Mouse (Mus musculus) erythroid progenitor cell, adult 5-6 weeks (primary cell): ENCODE results near the gene Kpnb1. TPM values are rescaled to one million over a fixed set of nuclear protein-coding genes. Genes with fewer than 3 reads are reported as not detected.

Experiments
- ATAC-seq: replicated peaks from 2 replicates; pipeline ENCODE4 v1.8.0; 2016; ENCODE audit warnings: moderate number of reproducible peaks, mild to moderate bottlenecking, moderate TSS enrichment, inconsistent platforms; ENCODE audit not compliant: poor library complexity, low FRiP score, severe bottlenecking
- total RNA-seq, 2 experiments: library from RNA; stranded (forward) in 1 of 2; stranded (reverse) in 1 of 2; fragments of 150-400 nt in 1 of 2; fragments of 186-747, 209-891 nt in 1 of 2; gene quantifications; 2 replicates each; pipeline versions ENCODE4 v1.2.3 to v1.2.4; 2015 to 2017; ENCODE audit warnings: low replicate concordance in 2 of 2

Kpnb1 gene
- total RNA-seq, 2 experiments from 2014 or later: 116 to 391 TPM

DNA sequence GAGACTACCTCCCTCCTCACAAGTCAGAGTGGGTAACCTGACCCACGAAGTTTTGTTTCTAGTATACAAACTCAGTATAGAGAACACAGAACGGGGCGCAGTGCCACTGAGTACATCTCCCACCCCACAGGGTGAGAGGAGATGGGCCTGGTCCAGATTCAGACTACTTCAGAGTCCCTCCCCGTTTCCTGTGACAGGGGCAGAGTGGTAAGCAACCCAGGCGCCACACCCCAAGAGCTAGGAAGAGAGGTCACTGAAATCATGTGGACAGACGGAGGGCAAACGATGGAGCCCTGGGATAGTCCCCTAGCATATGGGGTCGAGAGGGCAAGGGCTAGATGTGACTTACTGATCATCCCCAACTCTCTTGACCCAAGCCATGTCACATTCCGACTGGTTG, 41.7 kb downstream of the Kpnb1 start:
- no peak for ATAC-seq

DNA sequence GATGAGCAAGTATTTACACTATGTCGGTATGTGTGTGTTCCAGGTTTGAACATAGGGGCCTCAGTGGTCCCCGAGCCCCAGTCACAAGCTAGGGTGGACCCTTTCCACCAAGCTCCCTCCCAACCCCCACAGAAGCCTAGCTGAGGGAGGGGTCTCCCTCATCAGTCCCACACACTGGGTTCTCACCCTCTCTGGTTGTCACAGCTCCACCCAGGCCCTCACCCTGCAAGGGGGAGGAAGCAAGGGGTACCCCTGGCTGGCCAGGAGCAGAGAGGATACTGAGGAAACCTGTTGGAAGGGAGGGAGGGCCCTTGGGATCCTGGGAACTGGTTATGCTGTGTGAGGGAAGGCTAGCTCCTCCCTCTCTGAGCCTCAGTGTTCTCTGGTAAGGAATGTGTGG, 42.4 kb downstream of the Kpnb1 start:
- ATAC-seq: no peak

GRCm38 (mm10) chr11:97143196-97143900, 44.3 kb downstream of the Kpnb1 start:
- no peak for ATAC-seq

DNA sequence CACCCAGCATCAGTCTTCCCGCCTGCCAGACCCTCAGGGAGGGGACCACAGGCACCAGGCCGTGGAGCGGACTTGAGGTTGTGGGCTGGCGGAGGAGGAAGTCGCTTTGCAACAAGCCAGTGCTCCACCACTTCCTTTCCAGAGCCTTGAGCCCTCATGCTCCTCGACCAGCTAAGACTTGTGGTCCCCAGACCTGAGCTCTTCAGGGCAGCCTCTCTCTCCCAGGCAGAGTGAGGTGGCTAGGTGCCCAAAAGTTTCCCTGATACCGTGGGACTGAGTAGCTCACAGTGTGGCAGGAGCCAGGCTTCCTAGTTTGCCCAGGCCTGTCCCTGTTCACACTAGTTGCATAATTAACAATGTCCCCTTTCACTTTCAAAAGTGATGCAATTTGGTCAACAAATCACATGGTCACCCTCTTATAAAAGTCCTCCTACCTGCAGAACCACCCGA, 45.5 kb downstream of the Kpnb1 start:
- no peak for ATAC-seq

GRCm38 (mm10) chr11:97140811-97141210, 46.9 kb downstream of the Kpnb1 start:
- ATAC-seq: no peak

- ATAC-seq: no peak
Observed at GRCm38 (mm10) chr11:97139256-97139655, 48.4 kb downstream of the Kpnb1 start.

DNA sequence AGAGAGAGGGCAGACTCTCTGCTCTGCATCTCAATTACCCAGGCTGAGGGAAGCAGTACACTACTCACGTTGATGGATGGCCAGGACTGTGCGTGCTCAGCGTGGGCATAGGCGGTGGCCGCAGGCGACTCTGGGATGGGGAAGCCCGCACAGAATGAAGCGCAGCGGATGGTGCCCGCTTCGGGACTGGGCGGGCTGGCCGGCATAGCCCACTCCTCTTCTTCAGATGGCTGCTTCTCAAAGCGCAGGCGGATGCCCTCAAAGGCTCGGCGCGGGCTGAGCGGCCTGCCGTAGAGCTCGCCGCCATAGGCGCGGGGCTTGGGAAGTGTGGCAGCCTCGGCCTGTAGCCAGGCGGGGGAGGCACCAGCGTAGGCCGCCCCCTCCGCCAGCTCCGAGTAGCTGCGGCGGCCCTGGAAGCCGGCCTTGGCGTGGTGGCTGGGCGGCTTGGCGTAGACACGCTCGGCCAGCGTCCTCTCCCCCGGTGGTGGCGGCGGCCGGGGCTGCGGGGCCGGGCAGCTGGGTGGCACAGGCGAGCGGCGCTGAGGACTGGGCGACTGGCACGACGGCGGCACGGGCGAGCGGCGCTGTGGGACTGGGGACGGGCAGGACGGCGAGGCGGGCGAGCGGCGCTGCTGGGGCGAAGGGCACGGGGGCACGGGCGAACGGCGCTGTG, 49.0 kb downstream of the Kpnb1 start:
- ATAC-seq: no peak

DNA sequence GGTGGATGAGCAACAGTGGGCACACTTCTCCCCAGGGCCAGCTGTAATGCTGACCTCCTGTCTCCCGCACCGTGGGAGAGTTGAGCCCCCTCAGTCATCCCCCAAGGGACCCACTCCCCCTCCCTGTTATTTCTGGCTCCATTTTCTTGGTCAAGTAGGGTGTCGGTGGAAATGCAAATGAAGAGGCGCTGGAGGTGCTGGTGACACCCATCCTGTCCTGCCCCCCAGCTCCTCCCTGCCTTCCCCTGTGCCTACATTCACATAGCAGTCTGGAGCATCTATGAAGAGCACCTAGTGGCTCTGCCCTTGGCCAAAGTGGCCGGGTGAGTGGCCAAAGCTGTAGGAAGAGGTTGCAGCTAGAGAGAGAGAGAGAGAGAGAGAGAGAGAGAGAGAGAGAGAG, 54.4 kb downstream of the Kpnb1 start:
- no peak for ATAC-seq

DNA sequence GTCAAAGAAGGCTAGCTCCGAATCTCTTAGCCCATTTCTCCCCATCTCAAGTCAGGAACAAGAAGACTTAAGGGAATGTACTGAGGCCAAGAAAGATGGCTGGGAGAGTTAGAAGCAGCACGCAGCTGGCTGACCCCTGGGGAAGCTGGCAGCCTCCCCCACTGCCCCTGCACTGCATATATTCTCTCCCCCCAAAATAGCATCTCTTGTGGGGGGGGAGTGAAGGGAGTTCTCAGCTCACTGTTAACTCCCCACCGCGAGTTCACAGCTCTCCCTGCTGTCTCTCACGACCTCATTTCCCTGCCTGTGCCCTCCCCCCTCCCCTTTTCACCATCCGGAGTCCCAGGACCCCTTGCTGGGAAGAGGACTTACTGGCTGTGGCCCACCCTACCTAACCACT, 55.5 kb downstream of the Kpnb1 start:
- no peak for ATAC-seq

DNA sequence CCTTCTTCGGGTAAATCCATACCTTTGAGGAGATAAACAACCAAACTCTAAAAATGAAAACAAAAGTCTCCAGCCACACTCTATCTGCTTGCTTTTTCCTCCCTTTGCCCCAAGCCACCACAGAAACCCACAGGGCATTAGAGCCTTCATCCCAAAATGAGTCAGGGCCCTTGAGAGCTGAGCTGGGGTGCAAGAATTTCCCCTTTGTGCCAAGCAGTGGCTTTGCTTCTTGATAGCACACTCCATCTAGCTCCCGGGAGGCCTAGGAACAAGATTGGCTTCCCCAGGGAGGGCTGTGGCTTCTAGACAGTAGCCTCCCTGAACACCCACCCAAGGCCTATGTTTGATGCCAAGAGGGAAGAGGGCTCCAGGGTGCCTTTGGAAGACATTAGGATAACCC, 56.0 kb downstream of the Kpnb1 start:
- ATAC-seq: no peak

DNA sequence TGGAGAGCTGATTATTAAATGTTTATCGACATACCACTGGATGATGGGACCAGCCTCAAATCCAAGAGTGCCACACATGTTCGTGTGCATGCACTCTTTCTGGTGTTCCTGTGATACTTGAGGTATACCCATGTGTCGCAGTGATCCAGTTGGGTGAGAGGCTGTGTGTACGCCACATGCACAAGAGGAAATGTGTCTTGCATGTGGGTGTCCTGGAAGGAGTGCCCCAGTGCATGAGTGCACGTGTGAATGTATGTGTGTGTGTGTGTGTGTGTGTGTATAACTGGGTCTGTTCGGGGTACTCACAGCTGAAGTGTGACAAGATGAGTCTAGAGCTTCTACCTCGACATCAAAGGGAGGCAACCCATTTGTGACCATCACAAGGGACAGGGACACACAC, 57.4 kb downstream of the Kpnb1 start:
- ATAC-seq: no peak

DNA sequence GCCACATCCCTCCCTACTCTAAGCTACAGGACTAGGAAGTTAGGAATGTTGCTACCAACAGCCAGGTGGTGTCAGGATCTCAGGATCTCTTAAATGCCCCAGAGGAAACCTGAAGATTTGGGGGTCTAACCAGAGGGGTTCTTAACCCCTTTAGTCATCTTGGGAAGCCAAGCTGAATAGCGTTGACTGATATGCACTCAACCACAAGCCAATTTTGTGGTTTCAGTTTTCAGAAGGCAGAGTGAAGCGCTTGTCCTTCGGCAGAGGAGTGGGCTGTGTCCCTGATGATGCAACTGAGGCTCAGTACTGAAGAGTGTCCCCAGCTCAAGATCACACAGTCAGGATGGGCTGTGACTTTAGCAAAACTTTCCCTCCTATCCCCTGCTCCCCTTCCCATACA, 58.7 kb downstream of the Kpnb1 start:
- no peak for ATAC-seq

GRCm38 (mm10) chr11:97127470-97128223, 60.0 kb downstream of the Kpnb1 start:
- no peak for ATAC-seq

DNA sequence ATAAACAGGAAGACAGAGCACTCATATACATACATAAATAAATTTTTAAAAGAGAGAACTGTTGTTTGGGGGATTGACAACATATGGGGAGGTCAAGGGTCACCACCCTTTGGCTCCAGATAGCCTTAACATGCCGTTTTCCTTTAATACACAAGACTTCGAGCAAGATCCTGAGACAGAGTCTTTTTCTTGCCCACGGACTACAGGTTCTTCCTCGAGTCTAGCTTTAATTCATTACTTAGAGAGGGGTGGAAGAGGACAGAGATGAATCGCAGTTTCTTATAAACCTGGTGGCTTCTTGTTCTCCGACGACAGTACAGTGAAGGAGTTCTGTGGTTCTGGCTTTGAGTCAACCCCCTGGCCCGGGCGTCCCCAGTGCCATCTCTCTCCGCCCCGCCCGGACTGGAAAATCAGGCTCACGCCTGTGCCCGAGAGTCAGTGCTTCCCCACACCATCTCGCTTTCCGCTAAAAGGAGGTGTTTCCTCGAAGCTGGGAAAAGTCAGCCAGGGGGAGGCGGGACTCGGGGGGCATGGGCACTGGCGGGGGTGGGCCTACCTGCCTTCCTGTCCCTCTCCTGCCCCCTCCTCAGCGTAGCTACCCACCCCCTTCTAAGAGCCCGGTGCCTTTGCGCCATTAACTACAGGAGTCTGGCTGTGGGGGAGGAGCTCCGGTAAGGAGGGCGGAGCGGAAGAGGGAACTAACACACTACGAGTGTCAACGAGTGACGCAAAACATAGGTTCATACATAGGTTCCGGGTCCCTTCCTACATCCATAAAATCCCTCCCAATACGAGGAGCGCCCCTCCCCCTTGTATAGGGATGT, 60.8 kb downstream of the Kpnb1 start:
- ATAC-seq: no peak

DNA sequence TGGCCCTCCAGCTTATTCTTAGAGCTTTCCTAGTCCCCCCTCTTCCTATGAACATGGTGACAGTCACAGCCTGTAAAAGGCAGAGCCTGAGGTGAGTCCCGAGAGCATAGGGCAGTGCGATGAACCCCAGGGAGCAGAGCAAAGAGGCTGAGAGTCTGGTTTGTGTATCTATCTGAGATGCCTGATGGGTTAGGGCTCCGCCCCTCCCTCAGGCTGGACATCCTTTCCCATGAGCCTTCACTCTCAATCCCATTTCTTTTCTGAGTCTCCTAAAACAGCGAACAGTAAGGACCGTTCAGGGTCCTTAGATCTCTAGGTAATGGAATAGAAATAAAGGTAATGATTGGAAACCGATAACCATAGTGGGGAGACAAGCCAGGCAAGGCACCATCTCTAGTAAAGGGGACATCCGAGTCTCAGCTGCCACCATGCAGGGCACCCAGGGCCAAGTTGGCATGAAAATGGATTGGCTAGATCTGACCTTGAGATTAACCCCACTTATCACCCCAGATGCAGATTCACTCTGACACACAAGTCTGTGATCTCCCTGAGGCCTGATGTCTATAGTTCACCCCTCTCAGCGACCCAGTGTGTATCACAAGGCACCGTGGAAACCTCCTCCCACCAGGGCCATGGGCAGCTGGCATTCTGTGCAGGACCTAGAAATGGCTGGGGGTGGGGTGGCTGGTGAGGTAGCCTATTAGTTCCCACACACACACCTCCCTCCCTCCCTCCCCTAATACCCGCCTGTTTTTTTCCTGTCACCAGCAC, 63.2 kb downstream of the Kpnb1 start:
- ATAC-seq: no peak

- ATAC-seq: no peak
Observed at GRCm38 (mm10) chr11:97123282-97123890, 64.3 kb downstream of the Kpnb1 start.

DNA sequence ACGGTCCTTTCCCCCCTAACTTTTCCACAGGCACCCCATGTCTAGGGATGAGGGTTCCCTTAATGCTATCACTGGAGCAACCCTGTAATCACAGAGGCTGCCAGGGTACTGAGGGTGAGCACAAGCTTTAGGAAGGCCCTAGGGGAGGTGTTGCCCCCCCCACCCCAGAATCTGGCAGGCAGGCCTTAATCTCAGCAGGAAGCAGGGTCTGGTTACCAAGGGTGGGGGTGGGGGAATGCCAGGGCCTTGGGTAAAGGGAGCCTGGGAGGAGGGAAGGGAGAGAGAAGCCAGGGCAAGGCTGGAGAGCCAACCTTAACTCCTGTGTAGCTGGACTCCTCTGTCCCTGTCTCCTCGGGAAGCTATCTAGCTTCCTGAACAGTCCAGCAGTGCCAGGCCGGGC, 67.0 kb downstream of the Kpnb1 start:
- no peak for ATAC-seq

GRCm38 (mm10) chr11:97120221-97120620, 67.5 kb downstream of the Kpnb1 start:
- ATAC-seq: no peak

GRCm38 (mm10) chr11:97115797-97116196, 71.9 kb downstream of the Kpnb1 start:
- ATAC-seq: no peak
